Mouse (Mus musculus) liver, adult (tissue): ENCODE data around the gene Cby3.
A peak's percentile ranks its signal among the peaks of the same experiment; 100 is the strongest.

Source experiments
- GATA4 ChIP-seq: IDR thresholded peaks from 2 replicates; pipeline ENCODE4 v1.6.1; 2014; ENCODE audit warnings: mild to moderate bottlenecking, low read length; ENCODE audit not compliant: insufficient replicate concordance

Cby3 gene

GRCm38 (mm10) chr11:50354162-50354561, at the start of gene Cby3:
TSS of gene Cby3 (plus strand) at chr11:50354462.
- TF ChIP-seq GATA4 = no peak

DNA sequence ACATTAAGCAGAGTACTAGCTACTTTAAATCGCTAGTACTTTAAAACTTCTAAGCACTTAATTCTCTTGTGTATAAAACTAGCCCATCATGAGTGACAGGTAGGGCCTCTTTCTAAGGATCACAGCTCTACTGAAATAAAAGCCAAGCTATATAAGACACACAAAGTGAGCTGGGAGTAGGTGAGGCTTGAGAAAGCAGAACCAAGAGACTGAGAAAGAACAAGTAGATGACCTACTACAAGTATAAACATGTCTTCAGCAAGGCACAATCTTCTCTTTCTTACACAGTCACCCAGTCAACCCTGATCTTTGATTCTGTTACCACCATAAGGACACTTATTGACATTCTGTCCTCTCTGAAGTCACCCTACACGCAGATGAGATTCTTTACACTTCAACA, 41.5 kb upstream of the Cby3 start:
- no peak for TF ChIP-seq GATA4

DNA sequence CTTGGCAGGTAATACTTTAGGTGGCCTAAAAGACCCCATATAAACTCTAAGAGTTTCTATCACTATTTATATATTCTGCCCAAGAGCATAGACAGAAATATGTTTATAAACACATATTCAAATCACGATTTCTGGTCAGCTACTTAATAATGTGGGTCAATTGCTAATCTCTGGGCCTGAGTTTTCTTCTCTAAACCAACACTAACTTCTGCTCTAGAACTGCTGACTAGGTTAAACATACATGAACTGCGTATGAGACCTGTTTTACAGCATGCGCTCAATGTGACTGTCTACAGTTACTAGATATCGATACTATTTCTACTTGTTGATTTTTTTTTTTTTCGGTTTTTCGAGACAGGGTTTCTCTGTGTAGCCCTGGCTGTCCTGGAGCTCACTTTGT, 33.0 kb upstream of the Cby3 start:
- TF ChIP-seq GATA4 = no peak

DNA sequence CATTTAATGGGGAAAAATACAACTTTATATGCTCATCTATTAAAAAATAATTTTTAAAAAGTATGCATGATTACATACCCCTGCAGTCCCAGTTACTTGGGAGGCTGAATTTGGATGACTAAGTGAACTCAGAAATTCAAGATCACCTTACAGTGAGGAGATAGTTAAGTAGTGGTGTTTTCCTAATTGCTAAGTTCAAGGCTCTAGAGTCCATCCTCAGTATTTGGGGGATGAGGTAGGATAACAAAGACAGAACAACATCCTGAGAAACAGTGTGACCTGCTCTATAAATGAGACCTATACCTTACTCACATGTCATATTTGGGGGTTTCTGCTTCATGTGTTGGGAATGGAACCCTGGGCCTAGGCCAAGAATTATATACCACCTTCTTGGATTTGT, 31.9 kb upstream of the Cby3 start:
- no peak for TF ChIP-seq GATA4

DNA sequence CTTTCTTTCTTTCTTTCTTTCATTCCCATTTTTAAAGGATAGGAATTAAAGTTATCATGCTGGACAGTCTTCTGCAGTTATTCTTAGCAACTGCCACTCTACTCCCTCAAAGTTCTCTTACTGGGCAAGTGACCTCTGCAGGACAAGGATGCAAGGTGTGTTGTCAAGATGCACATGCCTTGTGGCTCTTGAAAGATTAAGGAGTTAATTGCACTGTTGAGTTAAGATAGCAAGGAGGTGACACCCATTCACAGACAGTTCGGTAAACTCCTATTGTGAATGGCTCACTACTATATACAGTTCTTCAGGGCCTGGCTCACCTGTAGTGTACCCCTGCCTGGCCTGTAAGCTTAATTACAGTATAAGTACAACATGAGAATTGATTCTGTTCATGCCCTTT, 30.4 kb upstream of the Cby3 start:
- TF ChIP-seq GATA4 = no peak

DNA sequence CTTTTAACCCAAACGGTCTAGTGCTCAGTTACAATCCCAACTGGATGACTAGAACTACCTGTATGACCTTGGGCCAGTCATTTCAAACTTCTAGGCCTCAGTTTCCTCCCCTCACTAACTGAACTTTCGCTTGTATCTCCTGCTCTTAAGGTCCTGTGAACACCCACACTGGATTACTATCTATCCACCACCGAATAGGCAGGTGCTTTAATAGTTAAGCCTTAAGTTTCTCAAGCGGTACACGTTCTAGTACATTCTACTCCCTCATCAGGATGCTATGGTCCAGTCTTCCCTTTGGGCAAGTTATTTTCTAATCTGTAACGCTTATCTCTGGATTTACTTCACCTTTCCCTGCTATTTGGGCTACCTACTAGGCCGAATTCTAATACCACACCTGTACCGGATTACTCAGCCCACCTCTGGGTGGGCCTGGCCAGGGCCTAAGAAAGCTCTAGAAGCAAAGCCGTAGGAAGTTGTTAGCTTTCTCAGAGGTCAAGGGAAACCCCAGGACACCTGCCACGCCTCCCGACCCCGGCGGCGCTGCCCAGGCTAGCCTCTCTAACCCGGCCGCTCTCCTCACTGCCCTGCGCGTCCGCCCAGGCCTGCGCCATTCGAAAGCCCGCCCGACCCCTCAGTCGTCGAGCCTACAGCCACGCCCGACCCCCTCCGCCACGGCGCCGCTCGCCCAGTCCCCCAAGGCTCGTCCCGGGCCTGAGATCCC, 29.4 kb upstream of the Cby3 start:
- no peak for TF ChIP-seq GATA4

DNA sequence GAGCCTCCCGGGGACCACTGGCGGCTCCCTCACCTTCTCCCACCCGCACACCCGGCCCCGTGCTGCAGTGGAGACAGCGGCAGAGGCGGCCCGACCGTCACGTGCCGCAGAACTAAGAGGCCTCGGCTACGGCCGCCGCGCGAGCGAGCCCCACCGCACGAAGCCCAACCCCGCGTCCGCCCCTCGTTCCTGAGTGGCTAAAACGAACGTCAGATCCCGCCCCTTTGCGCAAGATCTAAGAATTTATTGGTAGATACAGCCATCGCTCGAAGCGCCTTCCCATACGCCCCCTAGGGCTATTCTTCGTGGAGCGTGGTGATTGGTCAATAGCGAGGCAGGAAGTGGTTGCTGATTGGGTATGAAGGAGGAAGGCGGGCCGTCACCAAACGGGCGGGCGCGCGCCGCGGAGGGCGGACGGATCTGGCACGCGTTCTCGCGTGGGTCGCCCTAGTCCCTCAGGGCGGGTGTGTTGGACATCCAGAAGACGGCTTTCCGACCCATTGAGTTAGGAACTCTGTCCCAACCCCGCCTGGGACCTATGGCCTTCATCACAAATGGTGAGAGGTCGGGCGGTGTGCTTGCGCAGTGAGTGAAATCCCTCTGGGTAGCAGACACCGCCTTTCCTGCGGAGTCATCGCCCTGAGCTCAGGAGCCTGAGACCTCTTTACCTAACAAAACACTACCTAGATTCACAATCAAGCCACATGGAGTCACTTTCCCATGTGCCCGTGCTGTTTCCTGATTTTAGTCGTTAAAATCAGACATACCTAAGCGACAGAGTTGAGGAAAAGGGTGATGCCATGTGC, 28.6 kb upstream of the Cby3 start, which contains the start of gene Canx:
Gene Canx (minus strand): TSS at position 178 of the 806 bp plus-strand sequence.
- peak; percentile 3; the same call in 1 of the 2 replicates for TF ChIP-seq GATA4

GRCm38 (mm10) chr11:50326302-50326966, 27.8 kb upstream of the Cby3 start:
- no peak for TF ChIP-seq GATA4

GRCm38 (mm10) chr11:50328075-50328625, 26.1 kb upstream of the Cby3 start:
- TF ChIP-seq GATA4 = no peak

GRCm38 (mm10) chr11:50329378-50329777, 24.9 kb upstream of the Cby3 start:
- TF ChIP-seq GATA4 = no peak

GRCm38 (mm10) chr11:50333181-50333580, 21.1 kb upstream of the Cby3 start:
- TF ChIP-seq GATA4 = no peak

- TF ChIP-seq GATA4 = no peak
These were observed 18.1 kb upstream of the Cby3 start for GRCm38 (mm10) chr11:50336126-50336525.

GRCm38 (mm10) chr11:50336891-50337290, 17.4 kb upstream of the Cby3 start:
- no peak for TF ChIP-seq GATA4

DNA sequence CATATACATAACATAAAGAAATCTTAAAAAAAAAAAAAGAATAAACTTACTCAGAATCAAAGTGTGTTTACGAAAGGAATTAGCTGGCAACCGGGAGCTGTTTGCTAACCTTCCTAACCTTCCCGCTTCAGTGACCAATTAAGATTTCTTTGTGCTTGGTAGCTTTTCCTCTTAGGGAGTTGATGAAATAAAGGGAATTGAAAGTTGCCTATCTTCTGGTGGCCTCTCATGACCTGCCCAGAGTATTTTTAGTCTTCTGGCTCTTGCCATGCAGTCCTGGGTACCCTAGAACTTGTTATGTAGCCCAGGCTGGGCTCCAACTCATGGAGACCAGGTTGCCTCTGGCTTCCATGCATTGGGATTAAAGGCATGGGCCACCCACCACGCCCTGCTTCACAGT, 8.8 kb upstream of the Cby3 start:
- no peak for TF ChIP-seq GATA4

DNA sequence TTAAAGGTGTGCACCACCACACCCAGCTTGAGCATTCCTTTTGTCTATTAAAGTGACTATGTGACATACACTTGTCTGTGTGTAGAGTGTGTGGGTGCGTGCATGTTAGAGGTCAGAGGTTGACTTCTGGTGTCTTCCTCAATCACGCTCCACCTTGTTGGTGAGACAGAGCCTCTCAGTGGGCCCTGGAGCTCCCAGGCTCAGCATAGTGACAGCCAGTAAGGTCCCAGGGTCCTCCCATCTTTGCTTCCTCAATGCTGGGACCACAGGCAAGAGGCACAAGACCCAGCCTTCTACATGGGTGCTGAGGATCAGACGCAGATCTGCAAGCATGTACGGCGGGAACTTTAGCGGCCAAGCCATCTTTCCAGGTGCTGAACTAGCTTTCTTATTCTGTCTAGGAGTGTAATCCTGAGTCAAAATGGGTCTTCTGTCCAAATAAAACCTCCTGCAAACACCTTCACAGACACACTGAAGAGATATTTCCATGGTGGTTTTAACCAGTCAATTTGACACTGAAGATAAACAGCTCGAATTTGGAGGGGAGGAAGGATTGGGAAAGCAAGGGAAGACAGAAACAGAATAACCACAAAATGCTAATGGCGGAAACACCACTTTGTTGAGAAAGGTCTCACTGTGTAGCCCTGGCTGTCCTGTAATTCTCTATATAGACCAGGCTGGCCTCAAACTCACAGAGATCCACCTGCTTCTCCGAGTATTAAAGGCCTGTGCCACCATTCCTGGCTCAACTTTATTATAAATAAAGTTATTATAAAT, 7.8 kb upstream of the Cby3 start:
- TF ChIP-seq GATA4 = no peak
